Mouse (Mus musculus) midbrain, embryonic 12.5 days (tissue): ENCODE measurements at regions not wholly inside any gene's neighbourhood (a gene's known extent, or its start where the extent isn't known, plus 50 kb on each side); places are given as distances from the start of the nearest gene placed in this dataset.

ENCODE experiments used
- ATAC-seq: fragments of 200-750 bp; cut with Nextera tagmentation; 2 replicates; pipeline ENCODE4 v1.8.0; 2017; ENCODE audit warnings: low read depth, moderate TSS enrichment, moderate library complexity; ENCODE audit not compliant: low FRiP score
- H3K27ac ChIP-seq: fragments of 300-500 bp; sonication (generic); replicated peaks from 2 replicates; pipeline ENCODE4 v1.5.1; 2016; ENCODE audit warnings: mild to moderate bottlenecking
- H3K27me3 ChIP-seq: fragments of 300-500 bp; sonication (generic); 2 replicates; pipeline ENCODE4 v1.6.1; 2016; ENCODE audit warnings: mild to moderate bottlenecking
- H3K36me3 ChIP-seq: fragments of 300-500 bp; sonication (generic); 2 replicates; pipeline ENCODE4 v1.6.1; 2016
- H3K4me1 ChIP-seq: fragments of 300-500 bp; sonication (generic); 2 replicates; pipeline ENCODE4 v1.6.1; 2016
- H3K4me2 ChIP-seq: fragments of 300-500 bp; sonication (generic); replicated peaks from 2 replicates; pipeline ENCODE4 v1.6.1; 2016; ENCODE audit warnings: mild to moderate bottlenecking, moderate library complexity
- H3K4me3 ChIP-seq: fragments of 300-500 bp; sonication (generic); 2 replicates; pipeline ENCODE4 v1.5.1; 2016; ENCODE audit warnings: mild to moderate bottlenecking
- H3K9ac ChIP-seq: fragments of 300-500 bp; sonication (generic); replicated peaks from 2 replicates; pipeline ENCODE4 v1.6.1; 2016; ENCODE audit warnings: mild to moderate bottlenecking, moderate library complexity
- H3K9me3 ChIP-seq: fragments of 300-500 bp; sonication (generic); 2 replicates; pipeline ENCODE4 v1.6.1; 2016; ENCODE audit warnings: mild to moderate bottlenecking
- WGBS: fragments of 180-500 bp; shearing (Covaris S2); methylation state at CpG from one replicate; pipeline ENCODE4 v1.1.7; 2016; 5-methylcytosine and 5-hydroxymethylcytosine counted together

- Histone ChIP-seq H3K4me1 (no peaks in the 10 kb centered on the region), H3K4me3 (no peak overlapping the region), H3K9me3 (no peaks in the 10 kb centered on the region), H3K4me2 (no peak overlapping the region), H3K27ac (no peak overlapping the region), H3K36me3 (no peaks in the 10 kb centered on the region), H3K9ac (no peak overlapping the region), H3K27me3 (no peaks in the 10 kb centered on the region)
- ATAC-seq = no peak
These were observed 653.3 kb upstream of the Fam98a start for GRCm38 (mm10) chr17:76205082-76205481.

GRCm38 (mm10) chr17:76184813-76185212, 633.1 kb upstream of the Fam98a start:
- Histone ChIP-seq H3K27me3 (no peaks in the 10 kb centered on the region), H3K27ac (no peak overlapping the region), H3K9me3 (no peaks in the 10 kb centered on the region), H3K4me2 (no peak overlapping the region), H3K4me1 (no peaks in the 10 kb centered on the region), H3K4me3 (no peak overlapping the region), H3K9ac (no peak overlapping the region), H3K36me3 (no peaks in the 10 kb centered on the region)
- ATAC-seq = peak; percentile 66
- WGBS = 18% methylated on average over 2 of the region's 2 CpGs

GRCm38 (mm10) chr17:76136660-76137495, 585.1 kb upstream of the Fam98a start:
- Histone ChIP-seq H3K4me3 (no peak overlapping the region), H3K27ac (no peak overlapping the region), H3K36me3 (no peaks in the 10 kb centered on the region), H3K4me2 (no peak overlapping the region), H3K4me1 (no peaks in the 10 kb centered on the region), H3K9me3 (no peaks in the 10 kb centered on the region), H3K27me3 (no peaks in the 10 kb centered on the region), H3K9ac (no peak overlapping the region)
- no peak for ATAC-seq

DNA sequence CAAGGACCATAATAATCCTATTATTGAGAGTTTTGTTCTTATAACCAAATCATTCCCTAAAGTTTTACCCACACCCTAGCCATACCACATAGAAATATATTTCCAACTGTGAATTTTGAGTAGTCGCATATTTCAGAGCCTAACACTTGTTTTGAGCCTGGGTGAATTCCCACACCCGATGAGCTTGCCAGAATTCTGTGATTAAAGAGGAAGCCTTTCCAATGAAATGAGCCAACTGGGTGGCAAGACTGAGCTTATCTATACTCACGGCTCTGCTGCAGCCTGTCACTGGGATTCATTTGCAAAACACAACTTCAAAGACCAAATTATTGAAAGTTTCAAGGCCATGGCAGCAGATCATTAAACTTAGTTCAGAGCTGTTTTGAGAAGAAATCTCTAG, 582.3 kb upstream of the Fam98a start:
- no peaks in the 10 kb centered on the region for H3K4me1 ChIP-seq
- H3K4me3 ChIP-seq = no peak overlapping the region
- H3K9me3 ChIP-seq = no peaks in the 10 kb centered on the region; the same call in 1 of the 2 replicates
- no peaks in the 10 kb centered on the region for H3K27me3 ChIP-seq
- WGBS = 82% methylated on average over 3 of the region's 3 CpGs
- H3K27ac ChIP-seq = no peak overlapping the region
- ATAC-seq = no peak
- H3K9ac ChIP-seq = no peak overlapping the region
- H3K4me2 ChIP-seq = no peak overlapping the region
- no peaks in the 10 kb centered on the region for H3K36me3 ChIP-seq

GRCm38 (mm10) chr17:76125260-76125659, 573.5 kb upstream of the Fam98a start:
- Histone ChIP-seq H3K36me3 (no peaks in the 10 kb centered on the region), H3K4me1 (no peaks in the 10 kb centered on the region), H3K27me3 (no peaks in the 10 kb centered on the region), H3K4me2 (no peak overlapping the region), H3K4me3 (no peak overlapping the region), H3K9me3 (no peaks in the 10 kb centered on the region), H3K27ac (no peak overlapping the region), H3K9ac (no peak overlapping the region)
- 71% methylated on average over 5 of the region's 5 CpGs for WGBS
- no peak for ATAC-seq

GRCm38 (mm10) chr17:76111315-76112195, 559.8 kb upstream of the Fam98a start:
- ATAC-seq = peak; percentile 94
- no peak overlapping the region; the same call in 1 of the 2 replicates for H3K4me2 ChIP-seq
- no peak overlapping the region for H3K4me3 ChIP-seq
- peaks cover 10% of the 10 kb centered on the region for H3K4me1 ChIP-seq
- no peaks in the 10 kb centered on the region for H3K36me3 ChIP-seq
- peaks cover 22% of the 10 kb centered on the region for H3K27me3 ChIP-seq
- 54% methylated on average over 9 of the region's 9 CpGs for WGBS
- H3K9me3 ChIP-seq = no peaks in the 10 kb centered on the region
- no peak overlapping the region for H3K27ac ChIP-seq
- H3K9ac ChIP-seq = no peak overlapping the region

DNA sequence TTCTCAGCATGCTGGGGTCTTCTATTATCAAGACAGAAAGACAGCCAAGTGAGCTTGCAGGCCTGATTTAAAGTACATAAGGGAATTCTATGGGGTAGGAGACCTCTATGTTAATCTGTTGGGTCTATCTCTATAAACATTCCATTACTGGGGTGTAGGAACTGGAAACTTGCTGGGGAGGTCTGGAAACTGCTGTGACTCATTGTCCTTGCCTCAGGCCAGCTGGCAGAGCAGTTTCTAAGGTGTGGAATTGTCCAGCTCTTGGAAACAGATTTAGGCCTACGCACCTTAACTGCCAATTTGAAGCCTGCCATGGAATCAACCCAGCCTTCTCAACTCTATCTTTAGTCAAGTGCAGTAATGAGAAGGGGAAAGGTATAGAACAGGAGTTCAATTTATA, 559.1 kb upstream of the Fam98a start:
- no peak overlapping the region for H3K4me3 ChIP-seq
- no peak overlapping the region for H3K27ac ChIP-seq
- no peaks in the 10 kb centered on the region for H3K9me3 ChIP-seq
- peaks cover 10% of the 10 kb centered on the region for H3K4me1 ChIP-seq
- H3K4me2 ChIP-seq = no peak overlapping the region
- no peaks in the 10 kb centered on the region for H3K36me3 ChIP-seq
- H3K9ac ChIP-seq = no peak overlapping the region
- ATAC-seq = no peak
- peaks cover 22% of the 10 kb centered on the region for H3K27me3 ChIP-seq
- 95% methylated on average over 1 of the region's 1 CpGs for WGBS

DNA sequence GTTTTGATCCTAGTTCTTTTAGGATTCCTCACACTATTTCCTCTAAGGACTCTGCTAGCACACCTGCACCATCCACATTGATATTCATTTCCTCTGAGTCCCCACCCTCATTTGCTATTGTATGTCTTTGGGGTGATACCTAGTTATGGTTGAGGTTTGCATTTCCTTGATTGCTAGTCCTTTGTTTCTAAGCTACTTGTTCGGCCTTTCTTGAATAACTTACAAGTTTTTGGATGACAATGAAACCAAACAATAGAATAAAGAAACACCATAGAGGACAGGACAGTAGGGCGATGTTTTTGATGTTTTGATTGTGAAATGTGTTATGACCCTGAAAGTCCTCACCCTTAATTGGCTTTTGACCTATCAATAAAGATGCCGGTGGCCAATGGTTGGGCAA, 531.8 kb upstream of the Fam98a start:
- no peak overlapping the region for H3K9ac ChIP-seq
- no peaks in the 10 kb centered on the region for H3K27me3 ChIP-seq
- ATAC-seq = no peak
- H3K4me1 ChIP-seq = no peaks in the 10 kb centered on the region
- H3K27ac ChIP-seq = no peak overlapping the region
- no peak overlapping the region for H3K4me2 ChIP-seq
- WGBS = 92% methylated on average over 3 of the region's 3 CpGs
- no peaks in the 10 kb centered on the region for H3K9me3 ChIP-seq
- no peak overlapping the region for H3K4me3 ChIP-seq
- H3K36me3 ChIP-seq = no peaks in the 10 kb centered on the region

GRCm38 (mm10) chr17:76081780-76082179, 530.0 kb upstream of the Fam98a start:
- no peak overlapping the region for H3K27ac ChIP-seq
- no peak overlapping the region for H3K4me3 ChIP-seq
- no peak for ATAC-seq
- no peaks in the 10 kb centered on the region for H3K9me3 ChIP-seq
- H3K4me2 ChIP-seq = no peak overlapping the region
- no peaks in the 10 kb centered on the region for H3K4me1 ChIP-seq
- WGBS = 88% methylated on average over 2 of the region's 2 CpGs
- H3K27me3 ChIP-seq = no peaks in the 10 kb centered on the region
- H3K9ac ChIP-seq = no peak overlapping the region
- no peaks in the 10 kb centered on the region for H3K36me3 ChIP-seq

DNA sequence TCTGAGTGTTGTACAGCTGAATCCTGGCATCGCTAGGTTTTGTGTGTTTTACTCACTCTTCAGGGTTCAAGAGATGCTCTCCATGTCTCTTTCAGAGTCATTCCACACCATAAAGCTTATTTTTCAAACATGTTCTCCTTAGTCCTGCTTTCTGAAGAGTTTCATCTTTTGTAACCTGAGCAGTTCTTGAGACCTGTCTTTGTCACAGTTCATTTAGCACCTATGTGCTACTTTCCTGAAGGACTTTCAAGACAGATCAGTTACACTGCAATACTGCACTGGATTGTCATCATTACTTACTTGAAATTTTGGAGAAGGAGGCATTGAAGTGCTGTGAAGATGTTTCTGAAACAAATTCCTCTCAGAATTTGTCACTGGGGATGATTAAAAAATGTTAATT, 494.7 kb upstream of the Fam98a start:
- no peak overlapping the region for H3K4me2 ChIP-seq
- H3K27me3 ChIP-seq = no peaks in the 10 kb centered on the region
- no peak for ATAC-seq
- H3K4me1 ChIP-seq = no peaks in the 10 kb centered on the region
- H3K27ac ChIP-seq = no peak overlapping the region
- H3K4me3 ChIP-seq = no peak overlapping the region
- H3K9me3 ChIP-seq = no peaks in the 10 kb centered on the region
- no peak overlapping the region for H3K9ac ChIP-seq
- 92% methylated on average over 1 of the region's 1 CpGs for WGBS
- no peaks in the 10 kb centered on the region for H3K36me3 ChIP-seq

GRCm38 (mm10) chr17:76032710-76033109, 481.0 kb upstream of the Fam98a start:
- H3K4me1 ChIP-seq = no peaks in the 10 kb centered on the region
- 80% methylated on average over 1 of the region's 1 CpGs for WGBS
- no peaks in the 10 kb centered on the region for H3K9me3 ChIP-seq
- no peaks in the 10 kb centered on the region for H3K27me3 ChIP-seq
- H3K36me3 ChIP-seq = no peaks in the 10 kb centered on the region
- H3K9ac ChIP-seq = no peak overlapping the region
- H3K4me2 ChIP-seq = no peak overlapping the region
- no peak overlapping the region for H3K4me3 ChIP-seq
- no peak for ATAC-seq
- H3K27ac ChIP-seq = no peak overlapping the region

GRCm38 (mm10) chr17:76008011-76008410, 456.3 kb upstream of the Fam98a start:
- H3K27me3 ChIP-seq = no peaks in the 10 kb centered on the region

More at GRCm38 (mm10) chr17:76008011-76008410, 456.3 kb upstream of the Fam98a start:
- 75% methylated on average over 1 of the region's 1 CpGs for WGBS
- Histone ChIP-seq H3K4me2 (no peak overlapping the region), H3K27ac (no peak overlapping the region), H3K4me3 (no peak overlapping the region), H3K36me3 (no peaks in the 10 kb centered on the region), H3K4me1 (no peaks in the 10 kb centered on the region), H3K9me3 (no peaks in the 10 kb centered on the region), H3K9ac (no peak overlapping the region)
- no peak for ATAC-seq
